Mouse (Mus musculus): Measurements from ENCODE around the gene Ddi2. TPM values are rescaled to one million over a fixed set of nuclear protein-coding genes. Genes with fewer than 3 reads are reported as not detected.

The Ddi2 gene
- polyA plus RNA-seq, 2 experiments: 9.2 to 9.5 TPM

DNA sequence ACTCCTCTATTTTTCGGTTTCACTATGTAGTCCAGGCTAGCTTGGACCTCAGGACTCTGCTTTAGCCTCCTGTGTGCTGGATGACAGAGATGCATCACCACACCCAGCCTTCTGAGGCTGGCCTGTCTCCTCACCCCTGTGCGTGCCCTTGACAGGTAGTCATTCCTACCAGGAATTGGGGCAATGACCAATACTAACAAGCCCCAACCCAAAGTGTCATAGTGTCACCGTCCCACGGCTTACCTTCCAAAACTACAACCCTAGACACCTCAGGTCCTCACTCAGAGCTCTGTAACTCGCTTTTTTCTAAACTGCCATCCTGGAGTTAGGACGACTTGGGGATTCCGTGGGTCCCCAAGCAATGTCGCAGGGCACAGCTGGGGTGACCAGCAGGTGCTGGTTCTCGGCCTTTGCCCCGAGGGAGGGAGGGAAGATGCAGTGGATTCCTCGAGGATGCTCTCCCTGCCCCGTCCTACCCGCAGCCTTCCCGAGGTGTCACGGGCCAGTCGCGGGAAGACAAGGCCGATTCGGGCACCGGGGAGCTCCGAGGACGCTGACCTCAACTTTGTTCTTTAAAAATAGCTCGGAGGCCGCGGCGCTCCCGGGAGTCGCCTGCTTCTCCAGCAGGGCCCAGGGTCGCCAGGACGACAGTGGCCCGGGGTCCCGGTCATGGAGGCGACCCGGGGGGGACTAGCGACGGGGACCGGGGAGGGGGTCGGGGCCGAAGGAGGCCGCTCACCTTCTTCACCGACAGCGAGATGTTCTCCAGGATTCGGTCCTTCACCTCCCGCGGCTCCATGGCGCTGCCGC lies 59.9 kb downstream of the Ddi2 start:
- 4% methylated on average over 44 of the region's 47 CpGs for WGBS (ENCODE audit: insufficient replicate concordance)
- Histone ChIP-seq H3K9me3 (ENCODE audit: control insufficient read depth, low read length) (no peaks in the 10 kb centered on the region), H3K4me2 (ENCODE audit: low read depth) (peak overlapping the region; percentile 99), H3K27me3 (ENCODE audit: control insufficient read depth, insufficient read depth, low read length) (no peaks in the 10 kb centered on the region), H3K36me3 (replicated peaks; ENCODE audit: control insufficient read depth, insufficient read depth, low read depth) (no peaks in the 10 kb centered on the region), H3K9ac (replicated peaks) (peak overlapping the region; percentile 75), H3K4me1 (replicated peaks; ENCODE audit: control insufficient read depth in 2 of 2, insufficient read depth in 2 of 2, low read length in 1 of 2) (peaks cover 7 to 11% of the 10 kb centered on the region in 2 experiments), H3K4me3 (ENCODE audit: insufficient read depth in 1 of 2, low read depth in 2 of 2, low read length in 2 of 2) (peak overlapping the region; percentile 58 to 74), H3K27ac (no peak overlapping the region)
- DNase-seq (ENCODE audit: low read depth in 3 of 3, low spot score in 3 of 3): no peak
- peak; percentile 27 for ATAC-seq (ENCODE audit: insufficient read depth)
- TF ChIP-seq CTCF (IDR thresholded peaks at IDR 0.05; ENCODE audit: low read depth) (0 out of 2 replicates have a peak, but pooled peaks have one; percentile 9), EP300 (IDR thresholded peaks at IDR 0.05; ENCODE audit: low read depth) (no peak)

- H3K4me1 ChIP-seq (replicated peaks; ENCODE audit: control insufficient read depth in 2 of 2, insufficient read depth in 2 of 2, low read length in 1 of 2): peaks cover 7 to 20% of the 10 kb centered on the region in 2 experiments
- H3K27me3 ChIP-seq (ENCODE audit: control insufficient read depth, insufficient read depth, low read length): no peaks in the 10 kb centered on the region
- 85% methylated on average over 11 of the region's 11 CpGs for WGBS (ENCODE audit: insufficient replicate concordance)
- H3K36me3 ChIP-seq (replicated peaks; ENCODE audit: control insufficient read depth, insufficient read depth, low read depth): no peaks in the 10 kb centered on the region
- TF ChIP-seq CTCF (IDR thresholded peaks at IDR 0.05; ENCODE audit: low read depth) (no peak), EP300 (IDR thresholded peaks at IDR 0.05; ENCODE audit: low read depth) (no peak)
- H3K27ac ChIP-seq: no peak overlapping the region
- no peaks in the 10 kb centered on the region for H3K9me3 ChIP-seq (ENCODE audit: control insufficient read depth, low read length)
- no peak overlapping the region for H3K4me2 ChIP-seq (ENCODE audit: low read depth)
- ATAC-seq (ENCODE audit: insufficient read depth): no peak
- H3K9ac ChIP-seq (replicated peaks): no peak overlapping the region
- no peak overlapping the region for H3K4me3 ChIP-seq (ENCODE audit: insufficient read depth in 1 of 2, low read depth in 2 of 2, low read length in 2 of 2)
- DNase-seq (ENCODE audit: low read depth in 3 of 3, low spot score in 3 of 3): no peak
Measured at GRCm38 (mm10) chr4:141660884-141661283, 62.3 kb downstream of the Ddi2 start.

- WGBS (ENCODE audit: insufficient replicate concordance): 73% methylated on average over 4 of the region's 4 CpGs
- H3K9me3 ChIP-seq (ENCODE audit: control insufficient read depth, low read length): no peaks in the 10 kb centered on the region
- H3K27me3 ChIP-seq (ENCODE audit: control insufficient read depth, insufficient read depth, low read length): no peaks in the 10 kb centered on the region
- H3K36me3 ChIP-seq (replicated peaks; ENCODE audit: control insufficient read depth, insufficient read depth, low read depth): no peaks in the 10 kb centered on the region
- H3K9ac ChIP-seq (replicated peaks): no peak overlapping the region
- H3K4me3 ChIP-seq (ENCODE audit: insufficient read depth in 1 of 2, low read depth in 2 of 2, low read length in 2 of 2): no peak overlapping the region
- no peak overlapping the region for H3K27ac ChIP-seq
- DNase-seq (ENCODE audit: low read depth in 3 of 3, low spot score in 3 of 3) (no peak), ATAC-seq (ENCODE audit: insufficient read depth) (no peak)
- no peak overlapping the region for H3K4me2 ChIP-seq (ENCODE audit: low read depth)
- H3K4me1 ChIP-seq (replicated peaks; ENCODE audit: control insufficient read depth in 2 of 2, insufficient read depth in 2 of 2, low read length in 1 of 2): peaks cover 7 to 18% of the 10 kb centered on the region in 2 experiments
- TF ChIP-seq EP300 (IDR thresholded peaks at IDR 0.05; ENCODE audit: low read depth) (no peak), CTCF (IDR thresholded peaks at IDR 0.05; ENCODE audit: low read depth) (peak; percentile 58)
Measured at GRCm38 (mm10) chr4:141659739-141660138, 63.5 kb downstream of the Ddi2 start.

- H3K9me3 ChIP-seq (ENCODE audit: control insufficient read depth, low read length): no peaks in the 10 kb centered on the region
- H3K4me1 ChIP-seq (replicated peaks; ENCODE audit: control insufficient read depth in 2 of 2, insufficient read depth in 2 of 2, low read length in 1 of 2): peaks cover 7 to 14% of the 10 kb centered on the region in 2 experiments
- H3K9ac ChIP-seq (replicated peaks): no peak overlapping the region
- DNase-seq (ENCODE audit: low read depth in 3 of 3, low spot score in 3 of 3) (no peak), ATAC-seq (ENCODE audit: insufficient read depth) (no peak)
- H3K36me3 ChIP-seq (replicated peaks; ENCODE audit: control insufficient read depth, insufficient read depth, low read depth): no peaks in the 10 kb centered on the region
- TF ChIP-seq CTCF (IDR thresholded peaks at IDR 0.05; ENCODE audit: low read depth) (no peak), EP300 (IDR thresholded peaks at IDR 0.05; ENCODE audit: low read depth) (no peak)
- H3K4me2 ChIP-seq (ENCODE audit: low read depth): no peak overlapping the region
- no peaks in the 10 kb centered on the region for H3K27me3 ChIP-seq (ENCODE audit: control insufficient read depth, insufficient read depth, low read length)
- WGBS (ENCODE audit: insufficient replicate concordance): 80% methylated on average over 6 of the region's 6 CpGs
- H3K4me3 ChIP-seq (ENCODE audit: insufficient read depth in 1 of 2, low read depth in 2 of 2, low read length in 2 of 2): no peak overlapping the region
- H3K27ac ChIP-seq: no peak overlapping the region
Measured at GRCm38 (mm10) chr4:141658846-141659484, 64.3 kb downstream of the Ddi2 start.

DNA sequence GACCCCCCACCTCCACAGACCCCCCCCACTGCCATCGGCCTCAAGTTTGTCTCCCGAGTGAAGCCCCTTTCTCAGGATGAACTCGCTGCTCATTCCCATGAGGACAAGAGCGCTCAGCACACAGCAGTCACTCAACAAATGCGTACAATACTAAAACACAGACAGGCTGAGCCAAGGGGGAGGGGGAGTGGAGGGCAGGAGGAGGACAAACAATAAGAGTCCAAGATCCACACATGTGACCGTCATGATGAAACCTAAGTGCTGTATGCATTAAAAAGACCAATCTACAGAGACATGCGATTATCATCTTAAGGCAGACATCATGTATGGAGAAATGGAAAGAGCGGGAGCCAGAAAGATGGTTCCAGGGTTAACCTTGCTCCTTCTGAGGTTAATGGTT lies 66.3 kb downstream of the Ddi2 start:
- 78% methylated on average over 8 of the region's 8 CpGs for WGBS (ENCODE audit: insufficient replicate concordance)
- Histone ChIP-seq H3K9ac (replicated peaks) (no peak overlapping the region), H3K9me3 (ENCODE audit: control insufficient read depth, low read length) (no peaks in the 10 kb centered on the region), H3K4me2 (ENCODE audit: low read depth) (no peak overlapping the region), H3K36me3 (replicated peaks; ENCODE audit: control insufficient read depth, insufficient read depth, low read depth) (no peaks in the 10 kb centered on the region), H3K27ac (no peak overlapping the region), H3K4me3 (ENCODE audit: insufficient read depth in 1 of 2, low read depth in 2 of 2, low read length in 2 of 2) (no peak overlapping the region), H3K27me3 (ENCODE audit: control insufficient read depth, insufficient read depth, low read length) (no peaks in the 10 kb centered on the region), H3K4me1 (replicated peaks; ENCODE audit: control insufficient read depth in 2 of 2, insufficient read depth in 2 of 2, low read length in 1 of 2) (peaks cover 0 to 8% of the 10 kb centered on the region in 2 experiments; a peak in 2 of 4 replicates)
- DNase-seq (ENCODE audit: low read depth in 3 of 3, low spot score in 3 of 3): no peak
- no peak for TF ChIP-seq EP300 (IDR thresholded peaks at IDR 0.05; ENCODE audit: low read depth)
- ATAC-seq (ENCODE audit: insufficient read depth): peak; percentile 36; the same call in 1 of the 2 replicates
